Mouse (Mus musculus): ENCODE measurements around the gene Gm34653.

GRCm38 (mm10) chr2:34843211-34843939, 10.6 kb downstream of the Gm34653 start:
- TF ChIP-seq CTCF (IDR thresholded peaks at IDR 0.05; ENCODE audit: control insufficient read depth, insufficient read depth, insufficient replicate concordance, low read depth, low read length) (no peak), POLR2A (IDR thresholded peaks at IDR 0.05; ENCODE audit: control insufficient read depth, low read depth, low read length) (no peak)

All from testis, adult 2 months (tissue).